Mouse (Mus musculus) testis, adult 10 weeks (tissue): ENCODE data around the gene Lilrb4a. TPM values are rescaled to one million over a fixed set of nuclear protein-coding genes. Genes with fewer than 3 reads are reported as not detected.

Experiments used
- polyA plus RNA-seq: library from polyadenylated mRNA; stranded (reverse); fragments of 350-450 nt; fragmentation: Illumina TruSeq; extraction: RNeasy Lipid Tissue Mini Kit (QIAGEN cat#74804); gene quantifications from one replicate; pipeline ENCODE4 v1.2.3, GENCODE M21; 2014; ENCODE audit warnings: low read depth, low replicate concordance

Lilrb4a gene
- polyA plus RNA-seq = 3.9 TPM

GRCm38 (mm10) chr10:51490691-51491090 lies at the start of gene Lilrb4a:
Gene Lilrb4a, plus strand, starts transcription at chr10:51490956.

GRCm38 (mm10) chr10:51480397-51480796 lies 10.4 kb upstream of the Lilrb4a start, which contains the start of the genes Gm49339 and Lilr4b:
Gene Gm49339, plus strand, starts transcription at chr10:51480612.
Gene Lilr4b, plus strand, starts transcription at chr10:51480632.

Other genes starting within 250 kb of the Lilrb4a start
- not detected for gene Gm49339, start 10.3 kb upstream of the Lilrb4a start, polyA plus RNA-seq
- 1.8 TPM for gene Lilr4b, start 10.3 kb upstream of the Lilrb4a start, polyA plus RNA-seq
- not detected for gene Fam162b, start 99.6 kb downstream of the Lilrb4a start, polyA plus RNA-seq
- not detected for gene Gprc6a, start 140.5 kb downstream of the Lilrb4a start, polyA plus RNA-seq
- 2.7 TPM for gene Rfx6, start 186.8 kb downstream of the Lilrb4a start, polyA plus RNA-seq